Mouse (Mus musculus) E14TG2a.4 (cell line): ENCODE data around the gene Zan.

Experiments
- CTCF ChIP-seq: conservative IDR thresholded peaks from 2 replicates; pipeline ENCODE4 v1.5.1; 2014; ENCODE audit warnings: low read length
- NANOG ChIP-seq: IDR thresholded peaks from 2 replicates; pipeline ENCODE4 v1.6.1; 2014; ENCODE audit warnings: borderline replicate concordance, low read length, mixed read lengths
- POU5F1 ChIP-seq: IDR thresholded peaks from 2 replicates; pipeline ENCODE4 v1.6.1; 2014; ENCODE audit warnings: low read length, borderline replicate concordance

DNA sequence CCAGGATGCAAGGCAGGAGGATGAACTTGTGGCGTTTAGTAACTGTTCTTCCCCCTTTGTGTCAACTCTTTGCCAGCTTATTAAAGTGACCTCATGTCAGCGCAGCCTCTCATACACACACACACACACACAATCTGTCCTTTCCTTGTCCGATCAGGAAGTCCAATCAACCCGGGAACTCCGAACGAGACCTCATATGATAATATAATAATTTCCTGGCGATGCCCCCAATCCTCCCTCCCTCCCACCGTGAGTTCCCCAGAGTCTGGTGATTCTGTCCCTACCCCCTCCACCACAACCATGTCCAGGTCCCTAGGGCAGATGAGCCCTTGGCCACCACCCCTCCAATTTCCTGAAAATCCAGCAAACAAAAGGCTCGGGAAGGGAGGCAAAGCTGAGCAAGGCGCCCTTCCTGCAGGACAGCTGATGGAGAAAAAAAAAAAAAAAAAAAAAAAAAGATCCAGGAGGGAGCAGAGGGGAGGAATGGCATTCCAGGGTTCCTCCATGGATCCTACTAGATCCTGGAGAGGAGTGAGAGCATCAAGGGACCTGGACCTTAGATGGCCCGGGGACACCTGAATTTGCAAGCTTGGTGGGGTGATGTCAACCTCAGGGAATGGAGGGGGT is 138.1 kb downstream of the Zan start:
- no peak for TF ChIP-seq CTCF
- no peak for TF ChIP-seq NANOG
- no peak for TF ChIP-seq POU5F1
